Comparison of ENCODE assay signal across 31 mouse cellular contexts in the genomic region with DNA sequence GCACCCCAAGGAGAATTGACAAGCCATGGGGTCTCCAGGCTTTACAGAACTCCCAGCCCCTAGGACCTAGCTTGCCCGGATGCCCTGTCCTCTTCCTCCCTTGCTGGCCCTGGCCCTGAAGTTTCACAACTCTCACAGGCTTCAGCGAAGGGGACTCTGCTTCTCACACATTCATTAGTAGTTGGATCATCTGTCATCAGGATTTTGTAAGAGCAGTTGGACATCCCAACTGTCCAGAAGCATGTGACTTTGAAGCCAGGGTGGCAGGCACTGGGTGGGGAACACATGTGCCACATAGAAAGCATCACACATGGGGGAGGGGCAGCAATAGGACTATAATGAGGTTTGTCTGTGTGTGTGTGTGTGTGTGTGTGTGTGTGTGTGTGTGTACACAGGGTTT. TPM values are rescaled to one million over a fixed set of nuclear protein-coding genes. Genes with fewer than 3 reads are reported as not detected.
DNase-seq lines count a peak whose midpoint lies in the region; ATAC-seq and TF ChIP-seq lines count a peak whose summit lies in the region.
"Had no signal": no experiment of that assay in that cellular context is flagged by ENCODE, and none has a peak within 500 bp of the region (broad histone marks: within the 10 kb centered on the region; RNA-seq: fewer than 3 reads in every experiment).

No protein-coding gene starts in this region.

- no peak for TF ChIP-seq CTCF in thymus, adult 2 months (IDR thresholded peaks at IDR 0.05; ENCODE audit: borderline replicate concordance, control insufficient read depth, extremely low read depth, insufficient read depth, low read length, poor library complexity)

- no peak overlapping the region for H3K9ac ChIP-seq in lung, embryonic 16.5 days (ENCODE audit: low read length)
- H3K9ac ChIP-seq: forebrain, embryonic 12.5 days; forebrain, postnatal 0 days; hindbrain, embryonic 12.5 days; intestine, embryonic 15.5 days; limb, embryonic 13.5 days; liver, embryonic 14.5 days; lung, embryonic 15.5 days; midbrain, embryonic 13.5 days; stomach, embryonic 15.5 days had no signal

- TF ChIP-seq POLR2A in thymus, adult 2 months (IDR thresholded peaks at IDR 0.05; ENCODE audit: control insufficient read depth, extremely low read depth, insufficient read depth, low read length, poor library complexity), result no peak

- no peak overlapping the region for H3K4me3 ChIP-seq in lung, embryonic 16.5 days (ENCODE audit: low read length)
- H3K4me3 ChIP-seq in thymus, adult 2 months (ENCODE audit: control insufficient read depth, insufficient read depth, low read length), result no peak overlapping the region
- H3K4me3 ChIP-seq: forebrain, embryonic 12.5 days; hindbrain, embryonic 12.5 days; intestine, embryonic 15.5 days; limb, embryonic 13.5 days; lung, embryonic 15.5 days; megakaryocyte, embryonic 14.5 days; midbrain, embryonic 13.5 days; stomach, embryonic 15.5 days had no signal

- peak; percentile 39 for DNase-seq in adrenal gland, postnatal 14 days
- no peak for DNase-seq in adrenal gland, postnatal 36 days
- DNase-seq in heart, adult 9 months (ENCODE audit: low spot score in 2 of 2), result peak; percentile 41 to 47
- DNase-seq in heart, postnatal 10 days, result no peak
- no peak for DNase-seq in lung, postnatal 14 days
- DNase-seq in 416B (ENCODE audit: low read depth), result peak; percentile 15
- no peak for DNase-seq in thymus, adult 2 months
- DNase-seq: adrenal gland, postnatal 25 days; cerebellum, adult 18-20 months; cerebellum, postnatal 10 days; forebrain, postnatal 0 days; kidney, adult 2 months; kidney, postnatal 4 days; right cerebral cortex, postnatal 14 days; thymus, postnatal 25 days had no signal

- peak; percentile 19; the same call in 1 of the 2 replicates for ATAC-seq in lung, embryonic 16.5 days (ENCODE audit: low read depth)
- ATAC-seq: forebrain, postnatal 0 days; hindbrain, postnatal 0 days; intestine, embryonic 15.5 days; midbrain, embryonic 13.5 days; Patski had no signal

- H3K36me3 ChIP-seq in lung, embryonic 16.5 days (ENCODE audit: control insufficient read depth, insufficient read depth, low read length), result peaks cover 2% of the 10 kb centered on the region; the same call in 1 of the 2 replicates
- no peaks in the 10 kb centered on the region for H3K36me3 ChIP-seq in thymus, adult 2 months (ENCODE audit: control insufficient read depth, insufficient read depth, low read length)
- H3K36me3 ChIP-seq: forebrain, embryonic 12.5 days; G1E; hindbrain, embryonic 12.5 days; intestine, embryonic 15.5 days; midbrain, embryonic 13.5 days; stomach, embryonic 15.5 days had no signal

- intact Hi-C loops in heart, postnatal 10 days (cut with DNase I), result no loop called here

- no peaks in the 10 kb centered on the region for H3K27me3 ChIP-seq in lung, embryonic 16.5 days (ENCODE audit: control insufficient read depth, insufficient read depth, low read depth, low read length)
- no peaks in the 10 kb centered on the region for H3K27me3 ChIP-seq in thymus, adult 2 months (ENCODE audit: control insufficient read depth, insufficient read depth, low read length)
- H3K27me3 ChIP-seq: forebrain, embryonic 12.5 days; hindbrain, embryonic 12.5 days; intestine, embryonic 15.5 days; limb, embryonic 13.5 days; lung, embryonic 15.5 days; midbrain, embryonic 13.5 days; Patski; stomach, embryonic 15.5 days had no signal

- no peak overlapping the region for H3K27ac ChIP-seq in lung, embryonic 16.5 days (ENCODE audit: low read length)
- H3K27ac ChIP-seq in thymus, adult 2 months (ENCODE audit: control insufficient read depth, insufficient read depth, low read length), result no peak overlapping the region
- H3K27ac ChIP-seq: forebrain, embryonic 12.5 days; hindbrain, embryonic 12.5 days; hindbrain, postnatal 0 days; intestine, embryonic 15.5 days; kidney, postnatal 0 days; limb, embryonic 13.5 days; liver, embryonic 14.5 days; lung, embryonic 15.5 days; midbrain, embryonic 13.5 days; stomach, embryonic 15.5 days had no signal

- no peak overlapping the region for H3K4me2 ChIP-seq in lung, embryonic 16.5 days (ENCODE audit: low read depth, low read length)
- H3K4me2 ChIP-seq: forebrain, embryonic 12.5 days; hindbrain, embryonic 12.5 days; intestine, embryonic 15.5 days; limb, embryonic 13.5 days; lung, embryonic 15.5 days; midbrain, embryonic 13.5 days; stomach, embryonic 15.5 days had no signal

- H3K4me1 ChIP-seq in lung, embryonic 16.5 days (replicated peaks; ENCODE audit: control insufficient read depth, insufficient read depth, low read length), result no peaks in the 10 kb centered on the region
- no peaks in the 10 kb centered on the region for H3K4me1 ChIP-seq in thymus, adult 2 months (replicated peaks; ENCODE audit: control insufficient read depth, insufficient read depth, low read length)
- H3K4me1 ChIP-seq: forebrain, embryonic 12.5 days; intestine, embryonic 15.5 days; limb, embryonic 13.5 days; lung, embryonic 15.5 days; midbrain, embryonic 13.5 days; stomach, embryonic 15.5 days had no signal

- H3K9me3 ChIP-seq in lung, embryonic 16.5 days (ENCODE audit: control insufficient read depth, low read length), result no peaks in the 10 kb centered on the region
- H3K9me3 ChIP-seq: forebrain, embryonic 12.5 days; G1E; hindbrain, embryonic 12.5 days; intestine, embryonic 15.5 days; limb, embryonic 13.5 days; lung, embryonic 15.5 days; megakaryocyte, embryonic 14.5 days; midbrain, embryonic 13.5 days; stomach, embryonic 15.5 days had no signal

- WGBS in lung, embryonic 16.5 days, result 69% methylated on average over 2 of the region's 2 CpGs
- 89% methylated on average over 2 of the region's 2 CpGs for WGBS in thymus, adult 2 months

RNA-seq across cellular contexts. Expression of a gene that starts 12.2 kb away (rescaled TPM):
- total RNA-seq in adrenal gland, postnatal 14 days (2021), result 148 and 554 TPM in 2 replicates
- total RNA-seq in adrenal gland, postnatal 36 days (2021), result 10 to 100 TPM; 20.4 to 51.7 TPM
- 100 to 1,000 TPM; 610 to 981 TPM for total RNA-seq in heart, postnatal 10 days (2021)
- polyA plus RNA-seq in lung, embryonic 16.5 days (2015; fragmentation: Nextera tagmentation; extraction: Ambion mirVana), result 570 and 624 TPM in 2 replicates
- 32.2 and 35.5 TPM in 2 replicates for polyA plus RNA-seq in thymus, adult 2 months (2012; rRNA removed)
- total RNA-seq: common myeloid progenitor, adult 5-6 weeks; monocyte, adult 5-6 weeks had no signal
- polyA plus RNA-seq: G1E, Patski had no signal

RNA-seq across cellular contexts. Expression of a gene that starts 46.5 kb away (rescaled TPM):
- total RNA-seq in adrenal gland, postnatal 14 days (2021), result 17.9 and 23.7 TPM in 2 replicates
- 10 to 100 TPM; 19.5 to 22.6 TPM for total RNA-seq in adrenal gland, postnatal 36 days (2021)
- 10 to 100 TPM; 10.0 to 11.4 TPM for total RNA-seq in heart, postnatal 10 days (2021)
- polyA plus RNA-seq in lung, embryonic 16.5 days (2015; fragmentation: Nextera tagmentation; extraction: Ambion mirVana), result 8.3 and 9.1 TPM in 2 replicates
- polyA plus RNA-seq in thymus, adult 2 months (2012; rRNA removed), result 31.8 TPM in 2 replicates

Comparison
In these comparisons a context has a peak if more than half of its experiments do, and no peak if none do; other contexts are left out.
1. DNase-seq: peak in adrenal gland, postnatal 14 days (single experiment), heart, adult 9 months (2 of 2) and 416B (single experiment); none in adrenal gland, postnatal 36 days (0 of 2), heart, postnatal 10 days (0 of 2), lung, postnatal 14 days (single experiment) and thymus, adult 2 months (single experiment).